Mouse (Mus musculus) urinary bladder, adult 2 months (tissue): ENCODE measurements at regions not wholly inside any gene's neighbourhood (a gene's known extent, or its start where the extent isn't known, plus 50 kb on each side); places are given as distances from the start of the nearest gene placed in this dataset.
A peak's percentile ranks its signal among the peaks of the same experiment; 100 is the strongest.

Experiments used
- DNase-seq: peaks from one replicate; pipeline ENCODE4 v3.0.0; 2022; ENCODE audit warnings: low spot score

GRCm38 (mm10) chr15:31087607-31088006 is 136.5 kb upstream of the Dap start:
- no peak for DNase-seq

- DNase-seq: no peak
Observed at GRCm38 (mm10) chr15:31091916-31092570, 132.1 kb upstream of the Dap start.

GRCm38 (mm10) chr15:31096206-31096605 is 127.9 kb upstream of the Dap start:
- no peak for DNase-seq

GRCm38 (mm10) chr15:31097301-31097700 is 126.8 kb upstream of the Dap start:
- DNase-seq: no peak

- no peak for DNase-seq
Observed at GRCm38 (mm10) chr15:31104743-31105142, 119.4 kb upstream of the Dap start.

- no peak for DNase-seq
Observed at GRCm38 (mm10) chr15:31106907-31107306, 117.2 kb upstream of the Dap start.

GRCm38 (mm10) chr15:31113216-31113615 is 110.9 kb upstream of the Dap start:
- DNase-seq: no peak

GRCm38 (mm10) chr15:31117338-31117737 is 106.8 kb upstream of the Dap start:
- DNase-seq: no peak

- DNase-seq: no peak
Observed at GRCm38 (mm10) chr15:31120147-31120546, 104.0 kb upstream of the Dap start.

- DNase-seq: no peak
Observed at GRCm38 (mm10) chr15:31125784-31126183, 98.3 kb upstream of the Dap start.

GRCm38 (mm10) chr15:31126999-31127398 is 97.1 kb upstream of the Dap start:
- DNase-seq: no peak

- no peak for DNase-seq
Observed at GRCm38 (mm10) chr15:31134891-31135290, 89.2 kb upstream of the Dap start.

GRCm38 (mm10) chr15:31138637-31139036 is 85.5 kb upstream of the Dap start:
- DNase-seq: no peak

GRCm38 (mm10) chr15:31141750-31142149 is 82.4 kb upstream of the Dap start:
- DNase-seq: no peak

GRCm38 (mm10) chr15:31148251-31149145 is 75.6 kb upstream of the Dap start:
- DNase-seq: no peak

GRCm38 (mm10) chr15:31149855-31150254 is 74.3 kb upstream of the Dap start:
- DNase-seq: no peak

- DNase-seq: peak; percentile 28
Observed at GRCm38 (mm10) chr15:31150546-31151471, 73.3 kb upstream of the Dap start.

GRCm38 (mm10) chr15:31155141-31155540 is 69.0 kb upstream of the Dap start:
- no peak for DNase-seq

- DNase-seq: no peak
Observed at GRCm38 (mm10) chr15:31166543-31167105, 57.5 kb upstream of the Dap start.

- no peak for DNase-seq
Observed at GRCm38 (mm10) chr15:31167506-31167905, 56.6 kb upstream of the Dap start.

GRCm38 (mm10) chr15:31168191-31168590 is 55.9 kb upstream of the Dap start:
- DNase-seq: no peak
